Mouse (Mus musculus) hindbrain, embryonic 12.5 days (tissue): ENCODE results near the gene Calcrl. TPM values are rescaled to one million over a fixed set of nuclear protein-coding genes. Genes with fewer than 3 reads are reported as not detected.
A peak's percentile ranks its signal among the peaks of the same experiment; 100 is the strongest.

Experiments used
- ATAC-seq: fragments of 200-750 bp; cut with Nextera tagmentation; 2 replicates; pipeline ENCODE4 v1.8.0; 2017; ENCODE audit warnings: moderate TSS enrichment; ENCODE audit not compliant: low FRiP score
- H3K27ac ChIP-seq: fragments of 300-500 bp; sonication (generic); 2 replicates; pipeline ENCODE4 v1.5.1; 2016; ENCODE audit warnings: mild to moderate bottlenecking
- H3K27me3 ChIP-seq: fragments of 300-500 bp; sonication (generic); 2 replicates; pipeline ENCODE4 v1.6.1; 2016; ENCODE audit warnings: mild to moderate bottlenecking
- H3K36me3 ChIP-seq: fragments of 300-500 bp; sonication (generic); 2 replicates; pipeline ENCODE4 v1.6.1; 2016; ENCODE audit warnings: mild to moderate bottlenecking
- H3K4me1 ChIP-seq: fragments of 300-500 bp; sonication (generic); 2 replicates; pipeline ENCODE4 v1.6.1; 2016
- H3K4me2 ChIP-seq: fragments of 300-500 bp; sonication (generic); replicated peaks from 2 replicates; pipeline ENCODE4 v1.6.1; 2016; ENCODE audit warnings: mild to moderate bottlenecking
- H3K4me3 ChIP-seq: fragments of 300-500 bp; sonication (generic); 2 replicates; pipeline ENCODE4 v1.5.1; 2016; ENCODE audit warnings: mild to moderate bottlenecking
- H3K9ac ChIP-seq: fragments of 300-500 bp; sonication (generic); 2 replicates; pipeline ENCODE4 v1.6.1; 2016; ENCODE audit warnings: mild to moderate bottlenecking, moderate library complexity
- H3K9me3 ChIP-seq: fragments of 300-500 bp; sonication (generic); replicated peaks from 2 replicates; pipeline ENCODE4 v1.6.1; 2016; ENCODE audit warnings: mild to moderate bottlenecking
- WGBS: fragments of 180-500 bp; shearing (Covaris S2); methylation state at CpG from one replicate; pipeline ENCODE4 v1.1.7; 2016; 5-methylcytosine and 5-hydroxymethylcytosine counted together
- polyA plus RNA-seq: library from polyadenylated mRNA; unstranded; fragments of >200 nt; fragmentation: Nextera tagmentation; extraction: Ambion mirVana; gene quantifications from 2 replicates; pipeline ENCODE4 v1.2.1, GENCODE M21; 2016

Calcrl gene
- 15.4 and 18.4 TPM in 2 replicates for polyA plus RNA-seq

GRCm38 (mm10) chr2:84425138-84425537 is at the start of gene Calcrl:
Gene Calcrl (minus strand): TSS chr2:84425411.
- H3K27me3 ChIP-seq: no peaks in the 10 kb centered on the region
- peak within 1 kb of the TSS; percentile 22 for H3K4me3 ChIP-seq
- peak within 1 kb of the TSS; percentile 35; the same call in 1 of the 2 replicates for H3K27ac ChIP-seq
- 0 out of 2 replicates have a peak, but pooled peaks cover 3% of the 10 kb centered on the region for H3K4me1 ChIP-seq
- under 1% methylated on average over 10 of the region's 10 CpGs for WGBS
- H3K9ac ChIP-seq: peak within 1 kb of the TSS; percentile 41
- peak within 1 kb of the TSS; percentile 50 for H3K4me2 ChIP-seq
- ATAC-seq: no peak
- H3K36me3 ChIP-seq: no peaks in the 10 kb centered on the region
- no peaks in the 10 kb centered on the region for H3K9me3 ChIP-seq

GRCm38 (mm10) chr2:84474651-84475050 is 49.4 kb upstream of the Calcrl start:
- no peaks in the 10 kb centered on the region for H3K27me3 ChIP-seq
- H3K4me3 ChIP-seq: no peak overlapping the region
- no peaks in the 10 kb centered on the region for H3K36me3 ChIP-seq
- 7% methylated on average over 6 of the region's 6 CpGs for WGBS
- ATAC-seq: no peak
- peaks cover 3% of the 10 kb centered on the region; the same call in 1 of the 2 replicates for H3K4me1 ChIP-seq
- no peak overlapping the region for H3K27ac ChIP-seq
- H3K4me2 ChIP-seq: no peak overlapping the region
- no peak overlapping the region for H3K9ac ChIP-seq
- no peaks in the 10 kb centered on the region for H3K9me3 ChIP-seq

DNA sequence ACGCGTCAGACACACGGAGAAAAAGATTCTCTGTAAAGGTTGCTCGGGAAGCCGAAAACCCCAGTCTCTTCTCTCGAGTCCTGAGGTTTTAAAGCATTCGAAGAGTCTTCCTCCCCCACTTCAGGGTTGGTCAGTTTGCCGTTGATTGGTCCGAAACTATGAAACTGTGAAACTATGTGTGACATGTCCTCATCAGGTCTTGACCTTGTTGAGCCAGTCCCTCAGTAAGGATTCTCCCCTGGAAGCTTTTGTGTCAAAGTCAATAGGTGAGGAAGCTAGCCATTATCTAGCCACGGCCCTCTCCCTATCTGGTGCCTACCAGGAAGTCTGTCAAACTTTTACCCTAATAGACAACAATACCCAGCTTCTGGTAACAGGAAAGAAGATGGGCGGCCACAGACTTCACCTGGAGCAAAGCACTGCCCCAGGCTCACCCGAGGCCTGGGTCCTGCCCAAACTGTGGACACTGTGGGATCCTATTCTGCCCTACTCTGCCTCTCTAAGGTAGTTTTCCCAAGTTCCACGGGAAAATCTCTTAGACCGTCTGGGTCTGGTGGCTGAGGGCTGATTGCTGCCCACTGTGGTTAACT is 48.8 kb upstream of the Calcrl start:
- Histone ChIP-seq H3K27me3 (no peaks in the 10 kb centered on the region), H3K36me3 (no peaks in the 10 kb centered on the region), H3K4me1 (peaks cover 3% of the 10 kb centered on the region; the same call in 1 of the 2 replicates), H3K27ac (no peak overlapping the region), H3K9ac (no peak overlapping the region), H3K4me2 (no peak overlapping the region), H3K9me3 (peaks cover under 1% of the 10 kb centered on the region; the same call in 1 of the 2 replicates), H3K4me3 (no peak overlapping the region)
- 74% methylated on average over 14 of the region's 14 CpGs for WGBS
- no peak for ATAC-seq

GRCm38 (mm10) chr2:84467391-84467790 is 42.2 kb upstream of the Calcrl start:
- Histone ChIP-seq H3K9ac (no peak overlapping the region), H3K4me1 (no peaks in the 10 kb centered on the region), H3K9me3 (peaks cover 3% of the 10 kb centered on the region; the same call in 1 of the 2 replicates), H3K4me2 (no peak overlapping the region), H3K27me3 (no peaks in the 10 kb centered on the region), H3K4me3 (no peak overlapping the region), H3K27ac (no peak overlapping the region), H3K36me3 (no peaks in the 10 kb centered on the region)
- 86% methylated on average over 4 of the region's 4 CpGs for WGBS
- no peak for ATAC-seq

- no peak overlapping the region for H3K4me3 ChIP-seq
- no peaks in the 10 kb centered on the region for H3K4me1 ChIP-seq
- H3K27ac ChIP-seq: no peak overlapping the region
- no peaks in the 10 kb centered on the region for H3K36me3 ChIP-seq
- peaks cover 3% of the 10 kb centered on the region; the same call in 1 of the 2 replicates for H3K9me3 ChIP-seq
- no peak overlapping the region for H3K4me2 ChIP-seq
- H3K9ac ChIP-seq: no peak overlapping the region
- H3K27me3 ChIP-seq: no peaks in the 10 kb centered on the region
- WGBS: 53% methylated on average over 7 of the region's 7 CpGs
- ATAC-seq: no peak
Observed at GRCm38 (mm10) chr2:84464956-84465355, 39.7 kb upstream of the Calcrl start.

GRCm38 (mm10) chr2:84462411-84462810 is 37.2 kb upstream of the Calcrl start:
- Histone ChIP-seq H3K4me2 (no peak overlapping the region), H3K27ac (no peak overlapping the region), H3K4me3 (no peak overlapping the region), H3K9me3 (no peaks in the 10 kb centered on the region), H3K27me3 (no peaks in the 10 kb centered on the region), H3K36me3 (no peaks in the 10 kb centered on the region), H3K9ac (no peak overlapping the region), H3K4me1 (no peaks in the 10 kb centered on the region)
- ATAC-seq: no peak
- 88% methylated on average over 3 of the region's 3 CpGs for WGBS

DNA sequence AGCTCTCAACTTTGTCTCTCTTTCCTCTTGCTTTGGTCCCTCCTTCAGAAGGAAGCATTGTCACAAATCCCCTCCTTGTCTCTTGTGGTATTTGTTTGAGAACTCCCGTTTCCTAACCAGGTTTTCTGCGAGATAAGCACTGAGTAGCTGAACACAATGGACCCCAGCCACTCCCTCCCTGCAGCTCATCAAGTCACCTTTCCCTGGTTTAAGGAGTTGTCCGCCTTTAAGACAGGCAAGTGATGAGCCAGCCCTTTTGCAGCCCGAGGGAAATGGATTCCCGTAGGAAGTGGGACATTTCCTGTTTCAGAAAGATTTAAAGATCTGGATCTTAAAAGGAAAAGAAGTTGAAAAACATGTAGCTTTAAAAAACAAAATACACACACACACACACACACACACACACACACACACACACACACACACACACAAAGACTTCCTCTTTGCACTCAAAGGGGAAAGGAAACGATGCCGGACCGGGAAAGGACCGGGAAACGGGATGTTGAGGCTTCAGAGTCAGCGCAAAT is 34.5 kb upstream of the Calcrl start:
- 69% methylated on average over 11 of the region's 11 CpGs for WGBS
- no peak for ATAC-seq
- H3K9ac ChIP-seq: no peak overlapping the region

DNA sequence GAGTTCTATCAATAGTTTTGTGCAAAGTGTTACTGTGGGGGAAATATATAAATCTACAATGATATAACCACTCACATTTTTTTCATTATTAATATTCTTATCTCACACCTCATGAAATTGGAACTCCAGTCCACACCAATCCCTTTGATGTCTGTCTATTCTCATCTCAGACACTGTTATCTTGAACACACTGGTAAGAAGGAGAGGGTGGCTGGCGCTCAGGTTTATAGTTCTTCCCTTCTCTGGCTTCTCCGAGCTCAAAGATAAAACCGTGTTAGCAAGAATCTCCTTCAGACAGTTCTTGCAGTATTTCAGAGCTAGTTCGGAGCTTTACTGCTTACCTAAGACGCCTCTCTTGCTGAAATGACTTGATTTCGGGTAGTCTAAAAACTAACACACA is 32.0 kb upstream of the Calcrl start:
- Histone ChIP-seq H3K9ac (no peak overlapping the region), H3K27ac (no peak overlapping the region), H3K4me1 (no peaks in the 10 kb centered on the region), H3K36me3 (no peaks in the 10 kb centered on the region), H3K9me3 (no peaks in the 10 kb centered on the region), H3K4me3 (no peak overlapping the region), H3K4me2 (no peak overlapping the region), H3K27me3 (no peaks in the 10 kb centered on the region)
- 76% methylated on average over 6 of the region's 6 CpGs for WGBS
- no peak for ATAC-seq

More for the DNA sequence above, 34.5 kb upstream of the Calcrl start:
- Histone ChIP-seq H3K36me3 (no peaks in the 10 kb centered on the region), H3K4me2 (no peak overlapping the region), H3K27ac (no peak overlapping the region), H3K27me3 (no peaks in the 10 kb centered on the region), H3K9me3 (no peaks in the 10 kb centered on the region), H3K4me3 (no peak overlapping the region), H3K4me1 (no peaks in the 10 kb centered on the region)

- Histone ChIP-seq H3K27me3 (no peaks in the 10 kb centered on the region), H3K9ac (no peak overlapping the region), H3K36me3 (no peaks in the 10 kb centered on the region), H3K9me3 (no peaks in the 10 kb centered on the region), H3K4me3 (no peak overlapping the region), H3K4me1 (no peaks in the 10 kb centered on the region), H3K4me2 (peak overlapping the region; percentile 11; the same call in 1 of the 2 replicates), H3K27ac (no peak overlapping the region)
- WGBS: 12% methylated on average over 5 of the region's 5 CpGs
- 0 out of 2 replicates have a peak, but pooled peaks have one; percentile 60 for ATAC-seq
Observed at GRCm38 (mm10) chr2:84455236-84455799, 30.1 kb upstream of the Calcrl start.

DNA sequence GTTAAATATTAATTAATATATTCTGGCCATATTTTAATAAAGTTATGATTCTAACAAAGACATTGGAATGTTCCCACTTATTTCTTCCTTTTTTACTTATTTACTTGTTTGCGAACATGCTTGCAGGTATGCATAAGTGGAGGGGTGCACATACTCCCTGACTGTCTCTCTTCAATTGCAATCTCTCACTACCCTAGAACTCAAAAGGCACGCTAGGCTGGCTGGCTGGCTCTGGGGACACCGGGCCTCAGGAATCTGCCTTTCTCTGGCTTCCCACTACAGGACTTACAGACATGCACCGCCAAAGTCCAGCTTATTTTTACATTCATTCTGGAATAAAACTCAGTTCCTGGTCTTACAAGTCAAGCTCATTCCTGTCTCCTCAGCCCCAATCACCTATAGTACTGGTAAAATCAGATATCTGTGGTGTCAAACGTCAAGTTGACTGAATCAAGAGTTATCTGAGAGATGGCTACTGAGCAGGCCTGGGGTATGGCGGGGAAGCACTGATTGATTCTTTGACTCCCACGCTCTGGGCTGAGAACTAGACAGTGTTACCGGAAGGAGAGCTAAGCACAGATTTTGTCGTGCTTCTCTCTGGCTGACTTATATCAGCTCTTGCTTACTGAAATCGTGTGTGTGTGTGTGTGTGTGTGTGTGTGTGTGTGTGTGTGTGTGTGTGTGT is 29.5 kb upstream of the Calcrl start:
- no peak overlapping the region for H3K27ac ChIP-seq
- H3K9me3 ChIP-seq: no peaks in the 10 kb centered on the region
- peak overlapping the region; percentile 11; the same call in 1 of the 2 replicates for H3K4me2 ChIP-seq
- no peaks in the 10 kb centered on the region for H3K36me3 ChIP-seq
- peak; percentile 54 for ATAC-seq
- H3K4me3 ChIP-seq: no peak overlapping the region
- WGBS: 61% methylated on average over 10 of the region's 10 CpGs
- H3K9ac ChIP-seq: no peak overlapping the region
- H3K4me1 ChIP-seq: no peaks in the 10 kb centered on the region
- H3K27me3 ChIP-seq: no peaks in the 10 kb centered on the region

- no peak overlapping the region for H3K4me2 ChIP-seq
- no peaks in the 10 kb centered on the region for H3K36me3 ChIP-seq
- no peak overlapping the region for H3K27ac ChIP-seq
- H3K9me3 ChIP-seq: no peaks in the 10 kb centered on the region
- ATAC-seq: 0 out of 2 replicates have a peak, but pooled peaks have one; percentile 29
- H3K4me1 ChIP-seq: no peaks in the 10 kb centered on the region
- no peak overlapping the region for H3K4me3 ChIP-seq
- no peak overlapping the region for H3K9ac ChIP-seq
- H3K27me3 ChIP-seq: no peaks in the 10 kb centered on the region
- WGBS: 15% methylated on average over 5 of the region's 5 CpGs
Observed at GRCm38 (mm10) chr2:84454051-84454450, 28.8 kb upstream of the Calcrl start.

GRCm38 (mm10) chr2:84445499-84445898 is 20.3 kb upstream of the Calcrl start:
- no peaks in the 10 kb centered on the region for H3K4me1 ChIP-seq
- no peak overlapping the region for H3K27ac ChIP-seq
- no peaks in the 10 kb centered on the region for H3K36me3 ChIP-seq
- no peaks in the 10 kb centered on the region for H3K9me3 ChIP-seq
- H3K4me3 ChIP-seq: no peak overlapping the region
- ATAC-seq: no peak
- 90% methylated on average over 1 of the region's 1 CpGs for WGBS
- H3K27me3 ChIP-seq: no peaks in the 10 kb centered on the region
- H3K4me2 ChIP-seq: no peak overlapping the region
- H3K9ac ChIP-seq: no peak overlapping the region
